Mouse (Mus musculus): ENCODE measurements around the gene Cdipt.

- TF ChIP-seq CTCF (conservative IDR thresholded peaks at IDR 0.05; ENCODE audit: low read length) (no peak), POU5F1 (IDR thresholded peaks at IDR 0.05; ENCODE audit: borderline replicate concordance, low read length) (no peak), NANOG (IDR thresholded peaks at IDR 0.05; ENCODE audit: borderline replicate concordance, low read length) (no peak)
Measured at GRCm38 (mm10) chr7:126961095-126961494, 14.6 kb upstream of the Cdipt start.
